Mouse (Mus musculus) forebrain, embryonic 11.5 days (tissue): ENCODE measurements around the gene Plekhg4. TPM values are rescaled to one million over a fixed set of nuclear protein-coding genes. Genes with fewer than 3 reads are reported as not detected.
A peak's percentile ranks its signal among the peaks of the same experiment; 100 is the strongest.

ENCODE experiments used
- ATAC-seq: fragments of 200-750 bp; cut with Nextera tagmentation; replicated peaks from 2 replicates; pipeline ENCODE4 v1.8.0; 2017; ENCODE audit warnings: moderate TSS enrichment; ENCODE audit not compliant: low FRiP score
- DNase-seq: peaks from one replicate; pipeline ENCODE4 v3.0.0-alpha.2; 2017; ENCODE audit warnings: low spot score
- H3K27ac ChIP-seq: fragments of 300-500 bp; sonication (generic); 2 replicates; pipeline ENCODE4 v1.5.1; 2014; ENCODE audit warnings: low read depth, low read length
- H3K27me3 ChIP-seq: fragments of 300-500 bp; sonication (generic); 2 replicates; pipeline ENCODE4 v1.6.1; 2014; ENCODE audit warnings: mild to moderate bottlenecking, low read length, mixed read lengths; ENCODE audit not compliant: control insufficient read depth, insufficient read depth
- H3K36me3 ChIP-seq: fragments of 300-500 bp; sonication (generic); 2 replicates; pipeline ENCODE4 v1.6.1; 2014; ENCODE audit warnings: mild to moderate bottlenecking, low read length, moderate library complexity, mixed read lengths; ENCODE audit not compliant: control insufficient read depth, insufficient read depth
- H3K4me1 ChIP-seq: fragments of 300-500 bp; sonication (generic); replicated peaks from 2 replicates; pipeline ENCODE4 v1.6.1; 2014; ENCODE audit warnings: low read length, mixed read lengths; ENCODE audit not compliant: control insufficient read depth, insufficient read depth
- H3K4me2 ChIP-seq: fragments of 300-500 bp; sonication (generic); 2 replicates; pipeline ENCODE4 v1.6.1; 2014; ENCODE audit warnings: low read depth, mild to moderate bottlenecking, low read length, moderate library complexity, mixed read lengths; ENCODE audit not compliant: severe bottlenecking
- H3K4me3 ChIP-seq: fragments of 300-500 bp; sonication (generic); 2 replicates; pipeline ENCODE4 v1.5.1; 2014; ENCODE audit warnings: low read depth, low read length
- H3K9ac ChIP-seq: fragments of 300-500 bp; sonication (generic); 2 replicates; pipeline ENCODE4 v1.6.1; 2014; ENCODE audit warnings: low read length
- H3K9me3 ChIP-seq: fragments of 300-500 bp; sonication (generic); 2 replicates; pipeline ENCODE4 v1.6.1; 2016; ENCODE audit warnings: low read length, mixed read lengths; ENCODE audit not compliant: control insufficient read depth
- WGBS: fragments of 180-500 bp; shearing (Covaris S2); extraction: QIAGEN DNeasy Blood & Tissue Kit; methylation state at CpG from one replicate; pipeline ENCODE4 v1.1.7; 2014; 5-methylcytosine and 5-hydroxymethylcytosine counted together
- polyA plus RNA-seq: library from polyadenylated mRNA; unstranded; fragments of >200 nt; fragmentation: Nextera tagmentation; extraction: Ambion mirVana; gene quantifications from 2 replicates; pipeline ENCODE4 v1.2.1, GENCODE M21; 2014

The Plekhg4 gene
- polyA plus RNA-seq, 1 experiment from 2014 or later, result 1.3 TPM

DNA sequence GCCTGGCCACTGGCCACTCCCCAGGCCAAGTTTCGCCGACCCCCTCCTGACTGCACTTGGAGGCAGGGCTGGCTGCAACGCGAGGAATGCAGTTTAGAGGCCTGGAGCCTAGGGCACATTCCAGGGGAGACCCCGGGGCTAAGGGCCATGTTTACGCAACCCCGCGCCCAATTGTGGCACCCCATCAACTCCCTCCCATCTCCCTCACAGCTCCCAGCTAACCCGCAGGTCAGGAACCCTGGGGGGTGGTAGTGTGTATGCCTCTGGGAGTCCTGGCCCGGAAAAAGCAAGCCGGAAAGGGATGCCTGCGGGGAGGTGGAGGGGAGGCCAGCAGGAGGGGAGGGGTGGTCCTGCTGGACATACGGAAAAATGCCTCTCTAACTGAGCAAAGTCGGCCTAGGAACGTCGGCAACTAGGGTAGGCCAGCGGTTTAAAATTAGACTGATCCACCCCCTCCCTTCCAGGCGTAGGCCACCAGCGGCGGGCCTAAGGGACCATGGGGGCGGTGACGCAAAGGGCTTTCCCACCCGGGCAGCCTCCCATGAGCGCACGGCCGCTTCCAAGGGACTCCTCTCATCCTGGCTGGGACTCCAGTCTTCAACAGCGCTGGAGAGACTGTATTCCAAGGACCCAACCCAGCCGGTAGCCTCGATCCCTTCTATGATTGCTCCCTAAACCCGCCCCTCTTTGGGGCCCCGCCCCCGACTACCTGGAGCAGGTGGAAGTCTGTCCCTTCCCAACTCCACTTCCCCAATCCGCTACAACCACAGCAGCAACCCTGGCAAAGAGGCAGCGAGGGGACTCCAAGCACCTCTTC is 26.3 kb upstream of the Plekhg4 start:
- DNase-seq, result peak; percentile 76
- peak; percentile 11 for ATAC-seq
- no peaks in the 10 kb centered on the region for H3K27me3 ChIP-seq
- H3K4me1 ChIP-seq, result peaks cover 8% of the 10 kb centered on the region
- 1% methylated on average over 33 of the region's 34 CpGs for WGBS
- H3K36me3 ChIP-seq, result no peaks in the 10 kb centered on the region
- no peak overlapping the region for H3K27ac ChIP-seq
- H3K4me2 ChIP-seq, result peak overlapping the region; percentile 78
- H3K4me3 ChIP-seq, result peak overlapping the region; percentile 63
- H3K9ac ChIP-seq, result peak overlapping the region; percentile 64
- no peaks in the 10 kb centered on the region for H3K9me3 ChIP-seq

GRCm38 (mm10) chr8:105347428-105348221 is 25.4 kb upstream of the Plekhg4 start, which contains the start of gene Fhod1:
TSS of gene Fhod1 (minus strand) at chr8:105347953.
- Histone ChIP-seq H3K4me3 (peak within 1 kb of the TSS; percentile 63), H3K4me2 (peak within 1 kb of the TSS; percentile 78), H3K27me3 (no peaks in the 10 kb centered on the region), H3K9ac (peak within 1 kb of the TSS; percentile 80), H3K27ac (peak within 1 kb of the TSS; percentile 59), H3K36me3 (no peaks in the 10 kb centered on the region), H3K9me3 (no peaks in the 10 kb centered on the region), H3K4me1 (peaks cover 8% of the 10 kb centered on the region)
- peak; percentile 97 for DNase-seq
- ATAC-seq, result peak; percentile 91
- WGBS, result under 1% methylated on average over 53 of the region's 53 CpGs

DNA sequence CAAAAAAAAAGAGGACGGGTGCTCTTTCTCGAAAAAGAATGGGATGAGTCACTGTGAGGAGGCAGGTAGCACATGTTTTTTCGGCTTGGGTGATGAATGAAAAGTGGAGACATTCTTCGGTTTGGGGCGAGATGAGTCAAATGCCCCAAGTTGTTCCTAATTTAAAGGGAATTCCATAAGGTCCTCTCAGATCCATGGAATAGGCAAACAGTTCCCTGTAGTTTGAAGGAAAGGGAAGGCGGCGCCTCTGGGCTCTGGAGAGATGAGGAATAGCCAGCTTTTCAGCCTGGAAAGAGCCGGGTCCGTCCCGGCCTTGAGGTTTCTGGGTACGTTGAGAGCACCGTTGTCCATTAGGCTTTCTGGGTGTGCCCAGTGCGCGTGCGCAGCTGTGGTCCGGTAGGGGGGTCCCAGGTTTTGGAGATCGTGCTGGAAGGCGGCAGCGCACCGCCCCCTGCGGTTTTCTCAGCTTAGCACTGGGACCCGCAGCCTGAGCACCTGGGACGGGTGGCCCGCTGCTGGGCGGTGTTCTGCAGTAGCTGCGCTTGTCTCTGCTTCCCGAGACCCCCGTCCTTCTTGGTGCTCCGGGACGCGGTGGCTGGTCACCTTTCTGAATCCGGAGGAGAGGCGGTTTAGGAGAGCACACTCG is 24.5 kb upstream of the Plekhg4 start, which contains the start of gene Slc9a5:
Gene Slc9a5, plus strand, starts transcription at position 394 of the 646 bp plus-strand sequence.
- Histone ChIP-seq H3K36me3 (no peaks in the 10 kb centered on the region), H3K9ac (peak within 1 kb of the TSS; percentile 80), H3K9me3 (no peaks in the 10 kb centered on the region), H3K4me1 (peaks cover 8% of the 10 kb centered on the region), H3K4me2 (peak within 1 kb of the TSS; percentile 78), H3K27ac (peak within 1 kb of the TSS; percentile 59), H3K27me3 (no peaks in the 10 kb centered on the region), H3K4me3 (peak within 1 kb of the TSS; percentile 63)
- peak; percentile 37 for ATAC-seq
- DNase-seq, result peak; percentile 91
- WGBS, result under 1% methylated on average over 34 of the region's 34 CpGs

GRCm38 (mm10) chr8:105349096-105349771 is 23.8 kb upstream of the Plekhg4 start:
- Histone ChIP-seq H3K4me3 (peak overlapping the region; percentile 63), H3K27me3 (no peaks in the 10 kb centered on the region), H3K9me3 (no peaks in the 10 kb centered on the region), H3K4me1 (peaks cover 8% of the 10 kb centered on the region), H3K27ac (no peak overlapping the region), H3K4me2 (peak overlapping the region; percentile 78), H3K36me3 (no peaks in the 10 kb centered on the region), H3K9ac (peak overlapping the region; percentile 80)
- DNase-seq (peak; percentile 81), ATAC-seq (peak; percentile 26)
- under 1% methylated on average over 31 of the region's 48 CpGs for WGBS

DNA sequence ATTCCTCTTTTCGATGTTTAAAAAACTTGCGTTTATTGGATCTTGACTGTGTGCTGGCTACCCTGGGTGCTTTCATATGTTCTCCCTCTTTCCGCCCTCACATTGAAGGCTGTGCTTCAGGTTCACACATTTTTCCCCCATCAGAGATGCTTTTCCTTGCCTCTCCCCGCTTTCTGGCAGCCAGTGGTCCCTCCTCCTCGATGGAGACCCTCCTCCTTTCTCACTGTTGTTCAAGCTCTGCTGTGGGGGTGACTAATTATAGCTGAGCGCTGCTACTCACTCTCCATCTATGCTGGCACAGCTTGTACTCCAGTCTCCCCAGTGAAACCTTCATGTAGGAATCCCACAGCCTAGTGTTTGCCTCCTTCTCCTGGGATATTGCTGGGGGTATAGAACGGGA is 22.9 kb upstream of the Plekhg4 start:
- WGBS, result 45% methylated on average over 7 of the region's 7 CpGs

DNA sequence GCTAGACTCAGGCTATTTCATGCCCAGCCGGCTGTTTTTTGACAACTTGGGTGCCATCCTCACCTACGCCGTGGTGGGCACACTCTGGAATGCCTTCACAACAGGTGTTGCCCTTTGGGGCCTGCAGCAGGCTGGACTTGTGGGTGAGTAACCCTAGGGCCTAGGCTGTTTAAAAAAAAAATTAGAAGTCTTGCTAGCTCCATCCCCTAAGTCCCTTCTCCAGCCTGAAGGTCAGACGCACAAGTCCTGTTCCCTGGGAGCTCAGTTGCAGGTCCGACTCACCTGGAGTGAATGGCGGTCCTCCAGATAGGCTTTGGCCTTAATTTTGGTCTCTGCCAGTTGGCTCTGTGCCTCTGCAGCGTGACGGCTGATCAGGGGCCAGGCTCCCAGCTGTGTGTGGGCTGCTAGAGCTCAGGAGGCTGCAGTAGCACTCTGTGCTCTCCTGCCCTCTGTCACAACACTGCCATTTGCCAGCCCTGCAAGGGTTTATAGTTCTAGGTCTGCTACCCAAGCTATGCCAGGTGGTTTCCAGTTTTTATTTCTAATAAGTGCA is 19.4 kb upstream of the Plekhg4 start:
- no peak overlapping the region for H3K4me2 ChIP-seq
- no peaks in the 10 kb centered on the region for H3K27me3 ChIP-seq
- no peak overlapping the region for H3K9ac ChIP-seq
- H3K9me3 ChIP-seq, result no peaks in the 10 kb centered on the region
- no peak overlapping the region for H3K4me3 ChIP-seq
- H3K27ac ChIP-seq, result no peak overlapping the region
- H3K4me1 ChIP-seq, result peaks cover under 1% of the 10 kb centered on the region; the same call in 1 of the 2 replicates
- H3K36me3 ChIP-seq, result no peaks in the 10 kb centered on the region; the same call in 1 of the 2 replicates
- WGBS, result 81% methylated on average over 8 of the region's 8 CpGs
- ATAC-seq (no peak), DNase-seq (no peak)

More for the DNA sequence above, 22.9 kb upstream of the Plekhg4 start:
- Histone ChIP-seq H3K4me3 (peak overlapping the region; percentile 63; the same call in 1 of the 2 replicates), H3K9ac (peak overlapping the region; percentile 80; the same call in 1 of the 2 replicates), H3K4me1 (peaks cover 8% of the 10 kb centered on the region), H3K9me3 (no peaks in the 10 kb centered on the region), H3K27ac (no peak overlapping the region), H3K4me2 (peak overlapping the region; percentile 78; the same call in 1 of the 2 replicates), H3K36me3 (no peaks in the 10 kb centered on the region), H3K27me3 (no peaks in the 10 kb centered on the region)
- no peak for ATAC-seq
- DNase-seq, result peak; percentile 51

- Histone ChIP-seq H3K4me1 (no peaks in the 10 kb centered on the region), H3K36me3 (no peaks in the 10 kb centered on the region; the same call in 1 of the 2 replicates), H3K27ac (no peak overlapping the region), H3K4me3 (no peak overlapping the region), H3K9ac (no peak overlapping the region), H3K4me2 (no peak overlapping the region), H3K9me3 (no peaks in the 10 kb centered on the region), H3K27me3 (no peaks in the 10 kb centered on the region)
- ATAC-seq, result no peak
- no peak for DNase-seq
- 90% methylated on average over 4 of the region's 4 CpGs for WGBS
Measured at GRCm38 (mm10) chr8:105354549-105354948, 18.5 kb upstream of the Plekhg4 start.
